Mouse (Mus musculus) heart, adult 2 months (tissue): ENCODE measurements around the gene Gcnt7. TPM values are rescaled to one million over a fixed set of nuclear protein-coding genes. Genes with fewer than 3 reads are reported as not detected.

ENCODE experiments used
- DNase-seq, 2 experiments: peaks; one replicate each; pipeline ENCODE4 v3.0.0; 2021
- H3K27ac ChIP-seq: fragments of 200-600 bp; 2 replicates; pipeline ENCODE4 v1.8.1; 2022
- H3K27me3 ChIP-seq: fragments of 200-500 bp; 2 replicates; pipeline ENCODE4 v1.6.1; 2012; ENCODE audit warnings: mild to moderate bottlenecking, low read length, inconsistent platforms, mixed read lengths; ENCODE audit not compliant: control insufficient read depth, insufficient read depth
- H3K36me3 ChIP-seq: fragments of 200-500 bp; 2 replicates; pipeline ENCODE4 v1.6.1; 2012; ENCODE audit warnings: low read length, inconsistent platforms; ENCODE audit not compliant: control insufficient read depth, insufficient read depth
- H3K4me1 ChIP-seq: fragments of 200-500 bp; 2 replicates; pipeline ENCODE4 v1.6.1; 2011; ENCODE audit warnings: low read length; ENCODE audit not compliant: control insufficient read depth, insufficient read depth
- H3K4me3 ChIP-seq: fragments of 200-600 bp; 2 replicates; pipeline ENCODE4 v1.8.1; 2022
- H3K79me2 ChIP-seq: fragments of 200-500 bp; replicated peaks from 2 replicates; pipeline ENCODE4 v1.6.1; 2012; ENCODE audit warnings: mild to moderate bottlenecking, inconsistent platforms, low read length, moderate library complexity, mixed read lengths; ENCODE audit not compliant: control insufficient read depth, insufficient read depth
- H3K9ac ChIP-seq: fragments of 200-500 bp; 2 replicates; pipeline ENCODE4 v1.6.1; 2012; ENCODE audit warnings: low read depth, mild to moderate bottlenecking, control low read depth, inconsistent platforms, low read length, mixed read lengths
- CTCF ChIP-seq: fragments of 200-600 bp; IDR thresholded peaks from 2 replicates; pipeline ENCODE4 v1.8.1; 2022; ENCODE audit warnings: antibody characterized with exemption, mild to moderate bottlenecking, moderate library complexity
- EP300 ChIP-seq: fragments of 200-500 bp; IDR thresholded peaks from 2 replicates; pipeline ENCODE4 v1.6.1; 2011; ENCODE audit warnings: low read depth, low read length, control low read depth; ENCODE audit not compliant: insufficient read depth
- POLR2A ChIP-seq: fragments of 200-500 bp; IDR thresholded peaks from 2 replicates; pipeline ENCODE4 v1.6.1; 2011; ENCODE audit warnings: mild to moderate bottlenecking, low read depth, low read length, control low read depth; ENCODE audit not compliant: insufficient read depth
- WGBS: fragments of 180-500 bp; shearing (Covaris S2); methylation state at CpG from one replicate; pipeline ENCODE4 v1.1.7; 2018; 5-methylcytosine and 5-hydroxymethylcytosine counted together
- intact Hi-C: fragments of 180-260 bp; cut with DNase I; formaldehyde crosslinking; loops from one replicate; pipeline ENCODE4 v1.15.1; 2025
- polyA plus RNA-seq: library from polyadenylated mRNA; depleted of rRNA; stranded (reverse); fragments of >200 nt; gene quantifications from 2 replicates; pipeline ENCODE4 v1.2.3, GENCODE M21; 2012
- total RNA-seq, 2 experiments: library from RNA; stranded (reverse); gene quantifications; 2 replicates each; pipeline ENCODE4 v1.2.3; 2021

Gene Gcnt7
- total and polyA plus RNA-seq, 3 experiments, result not detected

DNA sequence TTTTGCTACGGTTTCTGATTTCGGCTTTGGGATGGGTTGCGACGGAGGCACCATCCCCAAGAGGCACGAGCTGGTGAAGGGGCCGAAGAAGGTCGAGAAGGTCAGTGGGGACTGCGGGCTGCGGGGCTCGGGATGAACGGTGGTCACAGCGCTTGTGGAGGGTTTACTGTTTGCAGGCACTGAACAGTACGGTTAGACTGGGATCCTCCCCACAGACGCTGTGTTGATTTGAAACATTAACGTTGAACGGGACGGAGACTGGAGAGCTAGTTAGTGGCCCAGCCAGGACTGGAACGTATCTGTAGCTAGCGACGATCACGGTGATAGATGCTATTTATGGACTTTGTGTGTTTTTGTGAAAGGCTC, 17.8 kb downstream of the Gcnt7 start:
- peaks cover 5% of the 10 kb centered on the region for H3K4me1 ChIP-seq
- no peaks in the 10 kb centered on the region for H3K27me3 ChIP-seq
- peak overlapping the region; percentile 81 for H3K27ac ChIP-seq
- H3K36me3 ChIP-seq, result peaks cover 2% of the 10 kb centered on the region; the same call in 1 of the 2 replicates
- no peak for DNase-seq
- 1% methylated on average over 21 of the region's 21 CpGs for WGBS
- peaks cover 2% of the 10 kb centered on the region for H3K79me2 ChIP-seq
- intact Hi-C loops, result loop anchor here (2.0 to 10.0 kb wide), 2 partner anchors 70 to 96 kb away; partner anchors contain the start of genes Aurka, Cstf1 and Fam210b
- peak overlapping the region; percentile 54 for H3K9ac ChIP-seq
- TF ChIP-seq CTCF (no peak), POLR2A (no peak), EP300 (no peak)
- H3K4me3 ChIP-seq, result peak overlapping the region; percentile 74

GRCm38 (mm10) chr2:172439843-172440639, 18.4 kb downstream of the Gcnt7 start, which contains the start of gene Rtf2:
Gene Rtf2 (plus strand): TSS chr2:172440556.
- Histone ChIP-seq H3K27me3 (no peaks in the 10 kb centered on the region), H3K4me1 (peaks cover 5% of the 10 kb centered on the region), H3K27ac (peak within 1 kb of the TSS; percentile 81), H3K79me2 (peaks cover 2% of the 10 kb centered on the region), H3K9ac (peak within 1 kb of the TSS; percentile 64), H3K36me3 (peaks cover 2% of the 10 kb centered on the region; the same call in 1 of the 2 replicates), H3K4me3 (peak within 1 kb of the TSS; percentile 74)
- WGBS, result 3% methylated on average over 35 of the region's 35 CpGs
- intact Hi-C loops, result loop anchor here (2.0 to 10.0 kb wide), 2 partner anchors 69 to 95 kb away; partner anchors contain the start of genes Aurka, Cstf1 and Fam210b
- TF ChIP-seq CTCF (peak; percentile 20; the same call in 1 of the 2 replicates), POLR2A (peak; percentile 90), EP300 (peak; percentile 71; the same call in 1 of the 2 replicates)
- peak; percentile 99 to 100 for DNase-seq

DNA sequence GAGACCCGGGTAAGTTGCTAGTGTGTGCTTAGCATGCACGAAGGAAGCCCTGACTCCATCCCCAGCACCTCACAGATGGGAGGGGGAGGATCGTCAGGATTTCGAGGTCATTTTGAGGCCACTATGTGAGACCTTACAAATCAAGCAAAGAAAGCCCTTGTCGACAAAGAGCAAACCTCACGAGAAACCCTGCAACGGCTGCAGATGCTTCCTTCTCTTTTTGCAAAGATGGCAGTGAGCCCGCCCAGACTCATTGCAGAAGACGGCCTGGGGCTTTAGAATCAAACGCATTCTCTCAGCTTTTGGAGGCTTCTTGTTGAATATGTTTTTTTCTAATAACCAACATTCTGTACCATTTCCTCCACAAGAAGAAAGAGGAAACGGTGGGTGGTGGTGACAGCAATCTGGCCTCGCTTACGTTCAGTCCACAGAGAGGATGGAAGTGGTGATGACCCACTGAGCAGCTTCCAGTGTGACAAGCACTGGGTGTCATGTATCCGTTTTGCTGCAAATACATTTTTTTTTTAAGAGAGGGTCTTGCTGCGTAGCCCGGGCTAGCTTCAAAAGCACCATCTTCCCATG, 20.9 kb downstream of the Gcnt7 start:
- H3K36me3 ChIP-seq, result peaks cover 2% of the 10 kb centered on the region; the same call in 1 of the 2 replicates
- H3K79me2 ChIP-seq, result peaks cover 2% of the 10 kb centered on the region
- DNase-seq, result peak in 1 of 2 experiments; percentile 14
- intact Hi-C loops, result no loop called here
- H3K27ac ChIP-seq, result no peak overlapping the region
- H3K27me3 ChIP-seq, result no peaks in the 10 kb centered on the region
- peaks cover 5% of the 10 kb centered on the region for H3K4me1 ChIP-seq
- no peak for TF ChIP-seq CTCF
- TF ChIP-seq POLR2A, result no peak
- no peak for TF ChIP-seq EP300
- no peak overlapping the region for H3K4me3 ChIP-seq
- H3K9ac ChIP-seq, result no peak overlapping the region
- WGBS, result 48% methylated on average over 16 of the region's 16 CpGs

- Histone ChIP-seq H3K27me3 (no peaks in the 10 kb centered on the region), H3K27ac (no peak overlapping the region), H3K36me3 (no peaks in the 10 kb centered on the region), H3K79me2 (no peaks in the 10 kb centered on the region), H3K9ac (no peak overlapping the region), H3K4me3 (no peak overlapping the region), H3K4me1 (no peaks in the 10 kb centered on the region)
- intact Hi-C loops, result no loop called here
- peak in 1 of 2 experiments; percentile 22 for DNase-seq
- WGBS, result 36% methylated on average over 5 of the region's 5 CpGs
- no peak for TF ChIP-seq EP300
- TF ChIP-seq POLR2A, result no peak
- no peak for TF ChIP-seq CTCF
Measured at GRCm38 (mm10) chr2:172433746-172434145, 24.6 kb downstream of the Gcnt7 start.

- no peaks in the 10 kb centered on the region for H3K4me1 ChIP-seq
- H3K4me3 ChIP-seq, result no peak overlapping the region
- DNase-seq, result peak in 1 of 2 experiments; percentile 33
- H3K27ac ChIP-seq, result no peak overlapping the region
- no peaks in the 10 kb centered on the region for H3K36me3 ChIP-seq
- WGBS, result 0% methylated on average over 1 of the region's 1 CpGs
- TF ChIP-seq POLR2A, result no peak
- TF ChIP-seq CTCF, result no peak
- TF ChIP-seq EP300, result no peak
- no peak overlapping the region for H3K9ac ChIP-seq
- no peaks in the 10 kb centered on the region for H3K27me3 ChIP-seq
- intact Hi-C loops, result no loop called here
- H3K79me2 ChIP-seq, result no peaks in the 10 kb centered on the region
Measured at GRCm38 (mm10) chr2:172430609-172431008, 27.8 kb downstream of the Gcnt7 start.
